Mouse (Mus musculus) T-helper 1 cell (primary cell): ENCODE data around the gene Eral1.

Experiments used
- in situ Hi-C: fragments of 300-600 bp; cut with MboI, MseI; formaldehyde crosslinking; loops from one replicate; pipeline ENCODE4 v1.15.1; 2025; ENCODE audit warnings: high pct_unique_total_duplicates

The Eral1 gene

GRCm38 (mm10) chr11:78037831-78038752 is 42.1 kb downstream of the Eral1 start, which contains the start of gene Flot2:
Gene Flot2 (plus strand): TSS chr11:78037931.
- in situ Hi-C loops = no loop called here

- in situ Hi-C loops = no loop called here
Observed at GRCm38 (mm10) chr11:78036791-78037190, 43.4 kb downstream of the Eral1 start.

- in situ Hi-C loops = no loop called here
Observed at GRCm38 (mm10) chr11:78033931-78034617, 46.1 kb downstream of the Eral1 start.

- in situ Hi-C loops = no loop called here
Observed at GRCm38 (mm10) chr11:78032809-78033195, 47.4 kb downstream of the Eral1 start.

- in situ Hi-C loops = no loop called here
Observed at GRCm38 (mm10) chr11:78031947-78032808, 48.0 kb downstream of the Eral1 start, which contains the start of gene Dhrs13. Gene Dhrs13 (plus strand): TSS chr11:78032280.

GRCm38 (mm10) chr11:78031389-78031788 is 48.8 kb downstream of the Eral1 start:
- in situ Hi-C loops = no loop called here

- in situ Hi-C loops = no loop called here
Observed at GRCm38 (mm10) chr11:78030600-78030999, 49.6 kb downstream of the Eral1 start.

GRCm38 (mm10) chr11:78029240-78029639 is 50.9 kb downstream of the Eral1 start:
- in situ Hi-C loops = no loop called here

- in situ Hi-C loops = no loop called here
Observed at GRCm38 (mm10) chr11:78023607-78024006, 56.6 kb downstream of the Eral1 start.
